Mouse (Mus musculus): ENCODE results near the gene 1700056E22Rik. TPM values are rescaled to one million over a fixed set of nuclear protein-coding genes. Genes with fewer than 3 reads are reported as not detected.

1700056E22Rik gene
- polyA plus RNA-seq (2012; rRNA removed; ENCODE audit: low replicate concordance) = 2.1 and 4.3 TPM in 2 replicates

DNA sequence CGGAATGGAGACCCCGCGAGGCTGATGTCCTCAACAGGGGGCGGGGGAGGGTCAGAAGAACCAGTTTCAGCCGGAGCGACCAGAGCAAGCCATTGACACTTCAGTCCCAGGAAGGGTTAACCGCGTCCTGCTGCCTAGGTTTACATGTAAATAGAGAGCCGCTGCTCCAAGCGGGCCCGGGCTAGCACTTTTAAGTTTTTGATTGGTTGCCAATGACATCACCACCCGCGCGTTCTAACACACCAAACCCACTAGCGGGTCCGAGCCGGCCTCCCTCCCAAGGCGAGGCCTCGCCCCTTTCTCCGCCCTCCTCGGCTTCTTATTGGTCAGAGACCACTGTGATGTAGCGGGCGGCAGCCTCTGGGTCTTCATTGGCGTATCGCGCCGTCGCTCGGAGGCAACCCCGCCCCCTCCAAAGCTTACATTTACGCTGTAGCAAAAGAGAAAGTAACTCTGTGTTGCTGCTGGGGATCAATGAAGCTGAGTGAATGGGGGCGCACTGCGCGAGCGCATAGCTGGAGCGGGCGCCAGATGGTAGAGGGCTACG is at the start of gene 1700056E22Rik:
Gene 1700056E22Rik, minus strand, starts transcription at position 291 of the 547 bp plus-strand sequence.

DNA sequence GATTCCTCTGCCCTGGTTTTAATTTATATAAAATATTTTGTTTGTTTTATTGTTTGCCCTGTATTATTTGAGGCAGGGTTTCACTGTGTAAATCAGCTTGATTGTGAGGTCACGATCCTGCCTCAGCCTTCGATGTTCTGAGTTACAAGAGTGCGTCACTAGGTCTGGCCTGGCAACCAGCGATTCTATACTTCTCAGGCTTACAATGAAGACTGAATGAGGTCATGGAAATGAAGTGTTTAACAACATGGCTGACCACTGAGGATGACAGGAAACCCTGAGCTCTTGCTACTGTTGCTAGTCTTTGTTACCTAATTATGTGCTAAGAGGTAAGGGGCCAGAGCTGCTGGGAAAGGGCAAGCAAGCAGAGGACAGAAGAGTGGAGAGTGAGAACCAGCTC is 21.0 kb downstream of the 1700056E22Rik start, which contains the start of gene Dusp10:
Gene Dusp10, plus strand, starts transcription at position 197 of the 400 bp plus-strand sequence.

Other genes with a start within 250 kb of the 1700056E22Rik start
- 26.5 and 40.7 TPM in 2 replicates for gene Dusp10, start 21.0 kb downstream of the 1700056E22Rik start, polyA plus RNA-seq (2012; rRNA removed; ENCODE audit: low replicate concordance)

All from subcutaneous adipose tissue, adult 2 months (tissue).